Mouse (Mus musculus): ENCODE data around the gene Entpd2. TPM values are rescaled to one million over a fixed set of nuclear protein-coding genes. Genes with fewer than 3 reads are reported as not detected.

The Entpd2 gene
- polyA plus RNA-seq, 1 experiment from 2014 or later, result not detected

DNA sequence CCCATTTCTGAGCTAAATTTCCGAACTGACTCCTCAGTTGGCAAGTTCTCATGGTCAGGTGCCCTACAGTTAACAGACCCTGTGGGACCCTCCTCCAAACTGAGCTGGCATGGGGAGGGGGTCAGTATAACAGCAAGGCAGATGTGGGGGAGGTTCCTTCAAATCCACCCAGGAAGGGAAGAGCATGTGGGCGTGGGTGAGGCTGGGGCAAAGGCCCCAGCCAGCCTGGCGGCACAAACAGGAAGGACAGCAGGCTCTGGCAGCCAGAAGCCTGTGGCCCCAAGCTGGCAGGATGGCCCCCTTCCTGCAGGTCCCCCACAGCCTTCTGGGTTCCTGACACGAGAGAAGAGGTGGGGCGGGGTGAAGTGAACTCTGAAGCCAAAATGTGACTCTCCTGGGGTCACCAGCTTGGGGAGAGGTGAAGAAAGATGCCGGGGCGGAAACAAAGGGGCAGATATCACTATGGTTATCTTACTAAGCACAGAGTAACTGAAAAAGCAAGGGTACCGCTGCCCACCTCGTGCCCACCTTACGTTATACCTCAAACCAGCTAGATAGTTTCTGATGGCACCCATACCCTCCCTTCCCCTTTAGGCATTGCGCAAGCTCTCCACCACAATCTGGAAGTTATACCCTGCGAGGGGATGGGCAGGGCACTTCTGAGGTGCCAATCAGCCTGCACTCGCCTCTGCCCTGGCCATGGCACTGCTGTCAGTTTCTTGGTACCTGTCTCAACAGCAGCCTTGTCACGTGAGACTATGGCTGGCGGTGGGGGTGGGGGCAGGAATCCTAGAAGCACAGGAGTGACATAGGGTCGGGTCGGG is 27.1 kb downstream of the Entpd2 start, which contains the start of gene Fut7:
Gene Fut7, plus strand, starts transcription at position 681 of the 824 bp plus-strand sequence.
- Histone ChIP-seq H3K27ac (ENCODE audit: low read depth, low read length) (no peak within 1 kb of the TSS), H3K27me3 (ENCODE audit: control insufficient read depth, insufficient read depth, low read length) (peaks cover 13% of the 10 kb centered on the region), H3K9me3 (ENCODE audit: control insufficient read depth, low read length) (no peaks in the 10 kb centered on the region), H3K4me3 (ENCODE audit: low read depth, low read length) (no peak within 1 kb of the TSS), H3K4me2 (replicated peaks; ENCODE audit: low read depth, low read length) (no peak within 1 kb of the TSS), H3K4me1 (replicated peaks; ENCODE audit: control insufficient read depth, insufficient read depth, low read length) (no peaks in the 10 kb centered on the region), H3K36me3 (ENCODE audit: control insufficient read depth, insufficient read depth, low read length) (no peaks in the 10 kb centered on the region), H3K9ac (ENCODE audit: low read depth, low read length) (no peak within 1 kb of the TSS)
- no peak for DNase-seq (ENCODE audit: low spot score)
- no peak for ATAC-seq (ENCODE audit: low FRiP score)
- 64% methylated on average over 17 of the region's 17 CpGs for WGBS

DNA sequence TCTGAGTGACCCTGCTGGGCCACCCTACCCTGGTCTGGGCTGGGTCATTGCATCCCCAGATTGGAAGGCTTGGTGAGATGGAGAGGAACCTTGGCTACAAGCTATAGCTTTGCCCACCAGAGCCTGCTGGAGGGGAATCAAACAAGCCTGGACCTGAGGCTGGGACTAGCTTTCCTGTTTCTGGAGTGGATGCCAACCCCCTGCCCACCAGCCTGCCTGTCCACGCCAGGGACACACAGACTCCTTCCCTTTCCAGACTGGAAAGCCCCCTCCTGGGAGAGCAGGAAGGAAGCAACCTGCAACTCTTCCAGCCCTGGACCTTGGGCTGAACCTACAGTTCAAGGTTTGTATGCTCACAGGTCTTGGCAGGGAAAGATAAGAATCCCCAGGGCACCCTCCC is 28.0 kb downstream of the Entpd2 start:
- Histone ChIP-seq H3K9me3 (ENCODE audit: control insufficient read depth, low read length) (no peaks in the 10 kb centered on the region), H3K36me3 (ENCODE audit: control insufficient read depth, insufficient read depth, low read length) (no peaks in the 10 kb centered on the region), H3K9ac (ENCODE audit: low read depth, low read length) (no peak overlapping the region), H3K27me3 (ENCODE audit: control insufficient read depth, insufficient read depth, low read length) (peaks cover 13% of the 10 kb centered on the region), H3K27ac (ENCODE audit: low read depth, low read length) (no peak overlapping the region), H3K4me2 (replicated peaks; ENCODE audit: low read depth, low read length) (no peak overlapping the region), H3K4me1 (replicated peaks; ENCODE audit: control insufficient read depth, insufficient read depth, low read length) (no peaks in the 10 kb centered on the region), H3K4me3 (ENCODE audit: low read depth, low read length) (no peak overlapping the region)
- no peak for DNase-seq (ENCODE audit: low spot score)
- no peak for ATAC-seq (ENCODE audit: low FRiP score)
- WGBS, result 73% methylated on average over 1 of the region's 1 CpGs

DNA sequence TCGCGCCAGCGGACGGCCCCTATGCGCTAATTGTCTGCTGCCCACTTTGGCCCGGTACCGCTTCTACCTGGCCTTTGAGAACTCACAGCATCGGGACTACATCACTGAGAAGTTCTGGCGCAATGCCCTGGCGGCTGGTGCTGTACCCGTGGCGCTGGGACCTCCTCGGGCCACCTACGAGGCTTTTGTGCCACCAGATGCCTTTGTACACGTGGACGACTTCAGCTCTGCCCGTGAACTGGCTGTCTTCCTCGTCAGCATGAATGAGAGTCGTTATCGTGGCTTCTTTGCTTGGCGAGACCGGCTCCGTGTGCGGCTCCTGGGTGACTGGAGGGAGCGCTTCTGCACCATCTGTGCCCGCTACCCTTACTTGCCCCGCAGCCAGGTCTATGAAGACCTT is 29.8 kb downstream of the Entpd2 start:
- H3K27me3 ChIP-seq (ENCODE audit: control insufficient read depth, insufficient read depth, low read length), result peaks cover 13% of the 10 kb centered on the region
- no peak overlapping the region for H3K4me3 ChIP-seq (ENCODE audit: low read depth, low read length)
- no peak for DNase-seq (ENCODE audit: low spot score)
- H3K9ac ChIP-seq (ENCODE audit: low read depth, low read length), result no peak overlapping the region
- no peak overlapping the region for H3K27ac ChIP-seq (ENCODE audit: low read depth, low read length)
- no peak for ATAC-seq (ENCODE audit: low FRiP score)
- 42% methylated on average over 27 of the region's 27 CpGs for WGBS
- no peak overlapping the region for H3K4me2 ChIP-seq (replicated peaks; ENCODE audit: low read depth, low read length)
- no peaks in the 10 kb centered on the region for H3K9me3 ChIP-seq (ENCODE audit: control insufficient read depth, low read length)
- no peaks in the 10 kb centered on the region for H3K4me1 ChIP-seq (replicated peaks; ENCODE audit: control insufficient read depth, insufficient read depth, low read length)
- no peaks in the 10 kb centered on the region for H3K36me3 ChIP-seq (ENCODE audit: control insufficient read depth, insufficient read depth, low read length)

DNA sequence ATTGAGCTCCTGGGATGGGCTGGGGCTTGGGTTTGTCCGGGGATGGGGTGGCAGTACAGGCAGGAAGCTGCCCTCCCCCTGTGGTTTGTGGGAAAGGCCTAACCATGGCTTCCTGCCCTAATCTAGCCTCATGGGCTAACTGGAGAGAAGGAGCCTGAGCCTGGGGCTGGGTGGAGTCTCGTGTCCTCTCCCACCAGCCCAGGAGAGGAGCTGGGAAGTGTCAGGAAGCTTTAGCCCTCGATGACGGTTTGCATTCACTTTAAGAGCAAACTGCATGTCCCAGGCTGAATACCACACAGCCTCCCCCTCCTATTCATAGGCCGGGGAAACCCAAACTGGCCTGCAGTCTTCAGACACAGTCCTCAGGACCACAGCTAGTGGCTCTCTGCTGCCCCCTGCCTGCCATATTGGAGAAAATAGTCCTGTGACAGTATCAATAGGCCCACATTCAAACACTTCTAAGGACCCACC is 31.1 kb downstream of the Entpd2 start:
- DNase-seq (ENCODE audit: low spot score) (peak; percentile 91), ATAC-seq (ENCODE audit: low FRiP score) (0 out of 2 replicates have a peak, but pooled peaks have one; percentile 6)
- Histone ChIP-seq H3K27ac (ENCODE audit: low read depth, low read length) (no peak overlapping the region), H3K4me1 (replicated peaks; ENCODE audit: control insufficient read depth, insufficient read depth, low read length) (peaks cover 3% of the 10 kb centered on the region; the same call in 1 of the 2 replicates), H3K4me3 (ENCODE audit: low read depth, low read length) (no peak overlapping the region), H3K4me2 (replicated peaks; ENCODE audit: low read depth, low read length) (no peak overlapping the region), H3K9me3 (ENCODE audit: control insufficient read depth, low read length) (no peaks in the 10 kb centered on the region), H3K9ac (ENCODE audit: low read depth, low read length) (no peak overlapping the region), H3K27me3 (ENCODE audit: control insufficient read depth, insufficient read depth, low read length) (peaks cover 13% of the 10 kb centered on the region), H3K36me3 (ENCODE audit: control insufficient read depth, insufficient read depth, low read length) (no peaks in the 10 kb centered on the region)
- WGBS, result 34% methylated on average over 5 of the region's 5 CpGs

DNA sequence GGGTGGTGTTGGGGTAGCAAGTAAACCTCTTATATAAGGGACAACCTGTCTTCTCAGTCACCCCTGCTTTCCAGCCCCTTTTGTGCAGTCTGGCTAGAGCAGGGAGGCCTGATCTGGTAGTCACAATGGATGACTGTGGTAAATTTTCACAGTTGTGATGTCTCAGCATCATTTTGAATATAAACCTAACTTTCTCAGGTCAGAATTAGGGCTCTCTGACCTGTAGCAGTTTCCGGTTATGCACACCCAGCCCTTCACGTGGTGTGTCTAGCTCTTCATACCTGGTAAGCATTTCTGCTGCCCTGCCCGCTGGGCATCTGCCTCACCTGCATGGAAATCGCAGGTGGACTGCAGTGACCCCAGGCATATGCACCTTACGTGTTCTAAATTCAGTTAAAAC is 31.6 kb downstream of the Entpd2 start:
- Histone ChIP-seq H3K9me3 (ENCODE audit: control insufficient read depth, low read length) (no peaks in the 10 kb centered on the region), H3K27me3 (ENCODE audit: control insufficient read depth, insufficient read depth, low read length) (peaks cover 13% of the 10 kb centered on the region), H3K36me3 (ENCODE audit: control insufficient read depth, insufficient read depth, low read length) (no peaks in the 10 kb centered on the region), H3K4me3 (ENCODE audit: low read depth, low read length) (no peak overlapping the region), H3K27ac (ENCODE audit: low read depth, low read length) (no peak overlapping the region), H3K9ac (ENCODE audit: low read depth, low read length) (no peak overlapping the region), H3K4me2 (replicated peaks; ENCODE audit: low read depth, low read length) (no peak overlapping the region), H3K4me1 (replicated peaks; ENCODE audit: control insufficient read depth, insufficient read depth, low read length) (peaks cover 3% of the 10 kb centered on the region; the same call in 1 of the 2 replicates)
- WGBS, result 93% methylated on average over 5 of the region's 5 CpGs
- DNase-seq (ENCODE audit: low spot score) (no peak), ATAC-seq (ENCODE audit: low FRiP score) (no peak)

DNA sequence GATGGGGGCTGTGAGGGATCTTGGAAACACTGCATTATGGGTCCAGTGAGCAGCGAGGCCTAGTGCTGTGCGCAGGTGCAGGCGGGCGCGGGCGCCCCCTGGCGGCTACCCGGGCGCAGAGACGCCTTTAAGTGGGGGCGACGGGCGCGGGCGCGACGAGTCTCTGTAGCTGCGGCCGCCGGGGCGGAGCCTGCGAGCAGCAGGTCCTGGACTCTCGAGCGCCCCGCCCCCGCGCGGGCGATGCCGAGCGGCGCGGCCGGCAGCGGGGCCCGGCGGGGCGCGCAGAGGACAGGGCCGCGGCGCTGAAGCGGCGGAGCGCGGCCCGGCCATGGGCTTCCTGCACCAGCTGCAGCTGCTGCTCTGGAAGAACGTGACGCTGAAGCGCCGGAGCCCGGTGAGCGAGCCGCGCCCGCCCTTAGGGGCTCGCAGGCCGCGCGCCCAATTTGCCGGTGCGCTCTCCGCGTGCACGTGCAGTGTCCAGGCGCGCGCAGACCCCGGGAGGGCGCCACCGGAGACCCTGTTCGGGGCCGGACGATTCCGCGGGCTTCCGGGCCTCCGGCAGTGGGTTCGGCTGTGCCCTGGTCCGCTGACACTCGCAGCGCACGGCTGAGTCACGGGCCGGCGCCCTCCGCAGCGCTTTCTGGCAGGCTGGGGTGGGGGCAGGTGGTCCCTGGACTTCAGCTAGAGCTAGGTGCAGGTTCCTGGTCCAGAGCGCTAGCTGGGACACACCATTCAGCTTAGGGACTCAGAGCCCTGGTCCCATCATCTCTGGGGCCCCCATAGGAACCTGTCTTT is 33.0 kb downstream of the Entpd2 start, which contains the start of gene Abca2:
Gene Abca2, plus strand, starts transcription at position 262 of the 795 bp plus-strand sequence.
- Histone ChIP-seq H3K9ac (ENCODE audit: low read depth, low read length) (peak within 1 kb of the TSS; percentile 87), H3K27me3 (ENCODE audit: control insufficient read depth, insufficient read depth, low read length) (peaks cover 13% of the 10 kb centered on the region), H3K9me3 (ENCODE audit: control insufficient read depth, low read length) (no peaks in the 10 kb centered on the region), H3K36me3 (ENCODE audit: control insufficient read depth, insufficient read depth, low read length) (no peaks in the 10 kb centered on the region), H3K27ac (ENCODE audit: low read depth, low read length) (peak within 1 kb of the TSS; percentile 79), H3K4me1 (replicated peaks; ENCODE audit: control insufficient read depth, insufficient read depth, low read length) (peaks cover 3% of the 10 kb centered on the region; the same call in 1 of the 2 replicates), H3K4me2 (replicated peaks; ENCODE audit: low read depth, low read length) (peak within 1 kb of the TSS; percentile 72), H3K4me3 (ENCODE audit: low read depth, low read length) (peak within 1 kb of the TSS; percentile 75)
- peak; percentile 97 for DNase-seq (ENCODE audit: low spot score)
- 0% methylated on average over 56 of the region's 89 CpGs for WGBS
- ATAC-seq (ENCODE audit: low FRiP score), result peak; percentile 91

DNA sequence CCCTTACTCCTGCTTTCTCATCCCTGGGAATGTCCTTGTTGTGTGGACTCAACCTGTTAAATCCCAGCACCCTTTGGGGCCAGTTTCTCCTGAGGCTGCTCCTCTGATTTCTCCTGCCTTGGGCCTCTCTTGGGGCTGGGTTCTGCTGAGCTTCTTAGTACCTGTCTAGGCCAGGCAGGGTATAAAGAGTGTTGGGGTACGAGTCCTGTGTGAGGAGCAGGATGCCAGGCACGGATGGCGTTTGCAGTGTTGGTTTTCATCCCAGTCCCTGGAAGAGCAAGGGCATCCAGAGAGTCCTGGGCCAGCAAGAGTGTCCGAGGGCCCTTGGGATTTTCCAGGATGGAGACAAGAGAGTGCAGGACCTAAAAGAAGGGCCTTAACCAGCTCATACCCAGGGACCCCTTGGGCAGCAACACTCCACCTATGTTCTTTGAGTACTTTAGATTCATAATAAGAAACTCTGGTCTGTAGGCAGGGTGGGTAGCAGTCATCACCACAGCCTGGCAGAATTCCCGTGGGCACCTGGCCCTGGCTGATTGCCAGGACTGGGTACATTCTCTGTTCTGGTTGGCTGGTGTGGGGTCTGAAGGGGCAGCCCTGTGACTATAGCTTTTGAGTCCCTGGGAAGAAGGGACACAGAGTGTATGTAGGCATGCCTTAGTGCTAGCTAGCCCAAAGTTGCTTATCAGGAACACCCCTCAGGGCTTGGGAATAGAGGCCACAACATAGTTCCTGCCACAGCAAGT is 33.9 kb downstream of the Entpd2 start:
- Histone ChIP-seq H3K36me3 (ENCODE audit: control insufficient read depth, insufficient read depth, low read length) (no peaks in the 10 kb centered on the region), H3K4me2 (replicated peaks; ENCODE audit: low read depth, low read length) (peak overlapping the region; percentile 72), H3K27me3 (ENCODE audit: control insufficient read depth, insufficient read depth, low read length) (peaks cover 13% of the 10 kb centered on the region), H3K4me3 (ENCODE audit: low read depth, low read length) (peak overlapping the region; percentile 75; the same call in 1 of the 2 replicates), H3K9ac (ENCODE audit: low read depth, low read length) (peak overlapping the region; percentile 87; the same call in 1 of the 2 replicates), H3K4me1 (replicated peaks; ENCODE audit: control insufficient read depth, insufficient read depth, low read length) (peaks cover 3% of the 10 kb centered on the region; the same call in 1 of the 2 replicates), H3K27ac (ENCODE audit: low read depth, low read length) (no peak overlapping the region), H3K9me3 (ENCODE audit: control insufficient read depth, low read length) (no peaks in the 10 kb centered on the region)
- no peak for ATAC-seq (ENCODE audit: low FRiP score)
- DNase-seq (ENCODE audit: low spot score), result no peak
- 85% methylated on average over 5 of the region's 5 CpGs for WGBS

Measured in hindbrain, embryonic 11.5 days (tissue).